Mouse (Mus musculus): ENCODE measurements around the gene Gm3591. TPM values are rescaled to one million over a fixed set of nuclear protein-coding genes. Genes with fewer than 3 reads are reported as not detected.
"Not testable (repeated sequence)": the region's sequence is repeated elsewhere in the genome, so short reads cannot be mapped to it uniquely, and the experiment has no call there.

The Gm3591 gene
- total RNA-seq (2021) = under 1 TPM in 1 of 2 experiments, not detected in 1; 0.98 TPM
- long read RNA-seq, experiment 1, partial matches to known transcripts = 0 of 4 reads
- long read RNA-seq, experiment 1, other reads (novel, unspliced or antisense) = 4 of 4 reads
- long read RNA-seq, experiment 2, partial matches to known transcripts = 0 of 7 reads
- long read RNA-seq, experiment 2, other reads (novel, unspliced or antisense) = 7 of 7 reads

GRCm38 (mm10) chr14:6412382-6412781, at the start of gene Gm3591:
Gene Gm3591 (minus strand): TSS chr14:6412482.
- H3K27ac ChIP-seq; H3K4me3 ChIP-seq; DNase-seq (ENCODE audit: low spot score in 2 of 2): not testable (repeated sequence)

GRCm38 (mm10) chr14:6444511-6444910, 32.2 kb upstream of the Gm3591 start, which contains the start of gene Gm3594:
Gene Gm3594 (minus strand): TSS chr14:6444611.
- not testable (repeated sequence) for H3K4me3 ChIP-seq; DNase-seq (ENCODE audit: low spot score in 2 of 2); H3K27ac ChIP-seq

- H3K4me3 ChIP-seq; DNase-seq (ENCODE audit: low spot score in 2 of 2); H3K27ac ChIP-seq: not testable (repeated sequence)
These were observed 28.5 kb upstream of the Gm3591 start for GRCm38 (mm10) chr14:6440774-6441173.

GRCm38 (mm10) chr14:6440206-6440605, 27.9 kb upstream of the Gm3591 start:
- DNase-seq (ENCODE audit: low spot score in 2 of 2); H3K4me3 ChIP-seq; H3K27ac ChIP-seq: not testable (repeated sequence)

GRCm38 (mm10) chr14:6426766-6427165, 14.5 kb upstream of the Gm3591 start:
- peak in 1 of 2 experiments; percentile 10 for DNase-seq (ENCODE audit: low spot score in 2 of 2)
- peak overlapping the region; percentile 32; the same call in 1 of the 2 replicates for H3K4me3 ChIP-seq
- not testable (repeated sequence) for H3K27ac ChIP-seq

- not testable (repeated sequence) for DNase-seq (ENCODE audit: low spot score in 2 of 2); H3K27ac ChIP-seq
- H3K4me3 ChIP-seq = peak overlapping the region; percentile 32; the same call in 1 of the 2 replicates
These were observed 14.1 kb upstream of the Gm3591 start for GRCm38 (mm10) chr14:6426353-6426752.

- not testable (repeated sequence) for DNase-seq (ENCODE audit: low spot score in 2 of 2); H3K4me3 ChIP-seq; H3K27ac ChIP-seq
These were observed 22.1 kb downstream of the Gm3591 start, which contains the start of gene Gm16440 for GRCm38 (mm10) chr14:6390219-6390618. Gene Gm16440 (minus strand): TSS chr14:6390319.

Other genes starting within 250 kb of the Gm3591 start
- gene Gm21560, start 193.2 kb downstream of the Gm3591 start, total RNA-seq (2021) = 1 to 10 TPM; 1.2 to 1.4 TPM
- 1 to 10 TPM; 2.8 to 3.1 TPM for gene Gm3411, start 125.2 kb downstream of the Gm3591 start, total RNA-seq (2021)
- gene Gm21103, start 107.6 kb downstream of the Gm3591 start, total RNA-seq (2021) = not detected
- not detected for gene Gm3618, start 68.8 kb downstream of the Gm3591 start, total RNA-seq (2021)
- not detected for gene Gm16440, start 22.2 kb downstream of the Gm3591 start, total RNA-seq (2021)
- gene Gm3594, start 32.1 kb upstream of the Gm3591 start, total RNA-seq (2021) = under 1 TPM in 1 of 2 experiments, not detected in 1; 0.46 TPM
- not detected for gene Gm8356, start 124.8 kb upstream of the Gm3591 start, total RNA-seq (2021)
- gene Gm3629, start 178.1 kb upstream of the Gm3591 start, total RNA-seq (2021) = 1 to 10 TPM in 1 of 2 experiments, not detected in 1; 1.6 TPM
- gene Gm3460, start 209.9 kb upstream of the Gm3591 start, total RNA-seq (2021) = not detected

Data from layer of hippocampus, adult 2 months (tissue).